Mouse (Mus musculus) erythroblast, embryonic 14.5 days (primary cell): Measurements from ENCODE around the gene Ptges2.

Experiments used
- GATA1 ChIP-seq: IDR thresholded peaks from 2 replicates; pipeline ENCODE4 v1.6.1; 2012; ENCODE audit warnings: low read length, inconsistent platforms, mixed read lengths
- TAL1 ChIP-seq: IDR thresholded peaks from 3 replicates; pipeline ENCODE4 v1.6.1; 2012; ENCODE audit warnings: low read length, inconsistent platforms, mixed read lengths

- TF ChIP-seq TAL1 (no peak), GATA1 (no peak)
These were observed 41.1 kb downstream of the Ptges2 start for GRCm38 (mm10) chr2:32436686-32437372.
